Mouse (Mus musculus) mature B cell (primary cell): ENCODE results near the gene Pnrc1.

ENCODE experiments used
- in situ Hi-C: fragments of 300-500 bp; cut with MboI; formaldehyde crosslinking; loops from 2 replicates; pipeline ENCODE4 v1.14.3; 2019

Gene Pnrc1

DNA sequence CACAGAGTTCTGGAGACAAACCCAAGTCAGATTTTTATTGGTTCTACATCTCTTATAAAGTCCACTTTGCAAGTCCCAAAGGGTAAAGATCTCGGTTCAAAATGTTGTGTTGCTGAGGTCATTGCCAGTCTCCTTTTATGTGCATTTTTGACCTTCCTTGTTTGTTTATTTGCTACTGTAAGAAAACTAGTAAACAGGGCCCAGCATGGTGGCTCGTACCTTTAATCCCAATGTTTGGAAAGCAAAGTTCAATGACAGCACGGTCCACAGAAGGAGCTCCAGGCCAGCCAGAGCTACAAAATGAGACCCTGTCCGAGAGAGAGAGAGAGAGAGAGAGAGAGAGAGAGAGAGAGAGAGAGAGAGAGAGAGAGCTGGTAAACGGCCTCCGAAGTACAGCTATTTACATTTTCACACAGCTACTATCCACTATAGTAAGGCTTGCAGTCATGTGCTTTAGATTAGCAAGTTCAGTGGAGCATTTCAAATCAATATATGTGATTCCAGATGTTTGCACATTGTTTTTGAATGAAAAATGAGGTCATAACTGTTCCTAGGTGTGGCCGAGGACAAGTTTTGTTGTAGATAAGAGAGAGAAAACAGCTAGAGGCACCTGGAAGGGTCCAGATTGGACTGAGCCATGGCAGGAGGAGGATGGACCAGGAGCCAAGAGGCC is 65.8 kb downstream of the Pnrc1 start:
- in situ Hi-C loops, result no loop called here

DNA sequence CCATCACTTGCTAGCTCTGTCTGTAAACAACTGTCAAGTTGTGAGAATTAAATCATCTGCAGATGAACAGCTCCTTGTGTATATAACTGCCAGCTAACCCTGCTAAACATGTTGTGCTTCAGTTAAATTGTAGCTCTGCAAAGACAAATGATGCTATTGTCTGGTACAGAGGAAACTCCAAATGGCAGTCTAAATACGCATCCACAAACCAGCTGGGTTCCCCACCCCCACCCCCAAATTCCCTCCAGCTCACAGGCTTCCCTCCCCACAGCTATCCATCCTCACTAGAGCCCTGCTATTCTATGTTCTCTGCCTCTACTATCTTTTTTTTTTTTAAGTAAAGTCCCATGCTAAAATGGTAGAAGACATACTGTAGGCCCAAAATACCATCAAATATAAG is 68.1 kb downstream of the Pnrc1 start:
- in situ Hi-C loops, result no loop called here

DNA sequence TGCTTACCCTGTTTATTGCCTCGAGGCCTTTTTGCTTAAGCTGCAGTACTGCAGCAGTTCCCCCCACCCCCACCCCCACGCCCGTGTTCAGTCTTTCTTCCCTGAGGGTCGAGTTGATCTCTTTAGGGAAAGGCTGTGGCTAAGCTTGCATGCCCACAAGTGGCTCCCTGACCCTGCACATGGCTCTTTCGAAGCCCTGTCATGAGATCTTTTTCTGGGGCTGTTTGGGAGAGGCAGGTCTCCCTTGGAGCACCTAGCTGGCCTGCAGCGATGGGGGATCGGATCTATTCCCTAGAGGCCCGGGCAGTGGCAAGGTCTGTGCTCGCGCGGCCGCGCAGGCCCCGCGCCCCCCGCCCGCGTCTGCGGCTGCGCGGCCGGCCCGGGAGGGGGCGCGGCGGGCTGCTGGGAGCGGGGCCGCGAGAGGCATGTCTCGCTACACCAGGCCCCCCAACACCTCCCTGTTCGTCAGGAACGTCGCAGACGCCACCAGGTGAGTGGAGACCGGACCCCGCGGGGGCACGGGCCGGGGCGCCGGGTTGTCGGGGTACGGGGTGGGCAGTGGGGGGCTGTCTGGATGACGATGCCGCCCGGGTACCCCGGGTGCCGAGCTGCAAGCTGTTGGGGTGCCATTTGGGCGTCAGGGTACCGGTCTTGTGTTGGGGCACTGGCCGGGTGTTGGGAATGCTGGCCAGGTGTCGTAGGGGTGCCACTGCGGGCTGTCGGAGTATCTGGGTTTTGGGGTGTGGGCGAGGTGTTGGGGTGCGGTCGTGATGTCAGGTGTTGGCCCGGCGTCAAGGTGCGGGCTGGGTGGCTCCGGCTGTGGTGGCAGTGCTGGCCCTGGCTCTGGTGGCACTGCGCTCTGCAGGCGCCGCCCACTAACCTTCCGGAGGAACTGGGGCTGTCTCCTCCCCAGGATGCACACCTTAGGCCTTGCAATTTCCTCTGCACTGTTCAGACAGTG is 80.8 kb downstream of the Pnrc1 start, which contains the start of gene Srsf12:
Gene Srsf12 (plus strand): TSS at position 111 of the 961 bp plus-strand sequence.
- in situ Hi-C loops, result no loop called here

DNA sequence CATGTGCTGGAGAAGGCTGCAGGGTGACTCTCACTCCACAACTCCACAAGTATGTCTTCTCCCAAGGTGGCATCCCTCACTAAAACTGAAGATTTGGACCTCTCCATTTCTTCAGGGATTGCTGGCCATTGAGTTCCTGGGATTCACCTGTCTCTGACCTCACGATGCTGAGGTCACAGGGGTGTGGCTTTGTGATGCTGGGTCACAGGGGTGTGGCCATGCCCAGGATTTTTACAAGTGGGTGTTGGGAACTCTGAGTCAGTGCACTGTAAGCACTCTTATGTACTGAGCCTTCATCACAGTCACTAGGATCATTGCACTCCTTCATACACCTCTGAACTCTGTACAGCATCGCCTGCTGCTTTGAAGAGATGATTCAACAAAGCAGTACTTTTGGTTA is 82.4 kb downstream of the Pnrc1 start:
- in situ Hi-C loops, result no loop called here

DNA sequence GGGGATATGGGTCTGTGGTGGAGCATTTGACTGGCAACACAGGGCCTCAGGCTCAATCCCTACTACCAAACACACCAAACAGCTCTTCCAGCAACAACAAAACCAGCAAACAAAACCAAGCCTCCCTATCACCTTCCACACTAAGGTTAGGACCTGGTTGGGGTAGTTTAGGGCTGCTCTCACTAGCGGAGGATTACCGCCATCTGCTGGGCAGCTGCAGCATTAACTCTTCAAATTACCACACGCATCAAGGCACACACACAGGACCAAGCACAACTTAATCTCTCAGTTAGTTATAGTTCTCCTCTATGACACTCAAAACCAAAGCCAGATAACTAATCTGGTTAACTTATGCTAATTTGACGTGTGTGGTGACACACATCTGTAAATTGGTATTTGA is 85.3 kb downstream of the Pnrc1 start:
- in situ Hi-C loops, result no loop called here

DNA sequence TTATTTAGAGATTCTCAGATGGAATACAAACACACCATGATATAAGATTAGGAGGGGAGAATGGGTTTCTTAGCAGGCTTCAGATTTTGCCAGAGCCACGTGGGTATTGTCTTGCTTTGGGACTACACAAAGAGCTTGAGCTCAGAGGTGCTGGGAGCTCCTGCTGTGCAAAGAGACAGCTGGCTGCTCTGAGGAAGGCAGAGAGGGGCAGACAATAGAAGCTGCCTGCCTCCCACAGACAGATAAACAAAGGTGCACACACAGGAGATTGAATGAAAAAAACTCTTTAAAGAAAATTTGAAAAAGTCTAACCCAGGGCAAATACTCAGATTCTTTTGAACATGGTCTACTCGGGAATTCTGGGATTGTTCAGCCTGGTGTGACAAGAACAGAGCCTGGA is 91.8 kb downstream of the Pnrc1 start:
- in situ Hi-C loops, result no loop called here
